Comparison of ENCODE assay signal across 26 mouse cellular contexts in genomic region chr2:33634481-33635090, GRCm38 (mm10). TPM values are rescaled to one million over a fixed set of nuclear protein-coding genes. Genes with fewer than 3 reads are reported as not detected.
DNase-seq lines count a peak whose midpoint lies in the region; ATAC-seq lines count a peak whose summit lies in the region.
"Had no signal": no experiment of that assay in that cellular context is flagged by ENCODE, and none has a peak within 500 bp of the region (broad histone marks: within the 10 kb centered on the region; RNA-seq: fewer than 3 reads in every experiment).

No protein-coding gene starts in this region.

- no peak for DNase-seq in gastrocnemius, postnatal 14 days
- no peak for DNase-seq in thymus, postnatal 4 days
- no peak for DNase-seq in lung, postnatal 25 days (ENCODE audit: low spot score)
- DNase-seq: adrenal gland, postnatal 14 days; cerebellum, adult 11 months; cerebellum, postnatal 36 days; heart, postnatal 10 days; kidney, adult 8-10 months; kidney, postnatal 14 days; liver, embryonic 13.5 days; lung, embryonic 14.5 days; lung, postnatal 4 days; spleen, adult 18-20 months; thymus, postnatal 36 days had no signal

- H3K27me3 ChIP-seq in midbrain, embryonic 12.5 days = peaks cover 100% of the 10 kb centered on the region
- H3K27me3 ChIP-seq in midbrain, embryonic 16.5 days (ENCODE audit: control insufficient read depth, insufficient read depth, low read depth, low read length) = peaks cover 65% of the 10 kb centered on the region
- peaks cover 52% of the 10 kb centered on the region for H3K27me3 ChIP-seq in hindbrain, embryonic 16.5 days (replicated peaks; ENCODE audit: control insufficient read depth, insufficient read depth, low read length)
- H3K27me3 ChIP-seq in limb, embryonic 15.5 days = peaks cover 89% of the 10 kb centered on the region

- H3K4me2 ChIP-seq in midbrain, embryonic 12.5 days (replicated peaks) = peak overlapping the region; percentile 7; the same call in 1 of the 2 replicates
- H3K4me2 ChIP-seq in midbrain, embryonic 16.5 days (ENCODE audit: low read length) = no peak overlapping the region
- peak overlapping the region; percentile 44 for H3K4me2 ChIP-seq in hindbrain, embryonic 16.5 days (ENCODE audit: low read length)
- 0 out of 2 replicates have a peak overlapping the region, but pooled peaks have one; percentile 39 for H3K4me2 ChIP-seq in limb, embryonic 15.5 days
- H3K4me2 ChIP-seq: forebrain, embryonic 13.5 days; heart, embryonic 11.5 days; liver, embryonic 13.5 days; lung, embryonic 14.5 days had no signal

- no peaks in the 10 kb centered on the region for H3K36me3 ChIP-seq in midbrain, embryonic 12.5 days
- no peaks in the 10 kb centered on the region for H3K36me3 ChIP-seq in midbrain, embryonic 16.5 days (ENCODE audit: control insufficient read depth, insufficient read depth, low read length)
- H3K36me3 ChIP-seq in hindbrain, embryonic 16.5 days (ENCODE audit: control insufficient read depth, insufficient read depth, low read length) = no peaks in the 10 kb centered on the region
- no peaks in the 10 kb centered on the region for H3K36me3 ChIP-seq in limb, embryonic 15.5 days
- H3K36me3 ChIP-seq: liver, embryonic 13.5 days had no signal

- H3K4me1 ChIP-seq in midbrain, embryonic 12.5 days = peaks cover 38% of the 10 kb centered on the region
- peaks cover 4% of the 10 kb centered on the region; the same call in 1 of the 2 replicates for H3K4me1 ChIP-seq in midbrain, embryonic 16.5 days (ENCODE audit: control insufficient read depth, insufficient read depth, low read length)
- H3K4me1 ChIP-seq in hindbrain, embryonic 16.5 days (ENCODE audit: control insufficient read depth, insufficient read depth, low read depth, low read length) = peaks cover 5% of the 10 kb centered on the region
- peaks cover 59% of the 10 kb centered on the region for H3K4me1 ChIP-seq in limb, embryonic 15.5 days

- 31% methylated on average over 4 of the region's 4 CpGs for WGBS in midbrain, embryonic 12.5 days
- 35% methylated on average over 4 of the region's 4 CpGs for WGBS in midbrain, embryonic 16.5 days
- 18% methylated on average over 4 of the region's 4 CpGs for WGBS in hindbrain, embryonic 16.5 days
- WGBS in limb, embryonic 15.5 days = 39% methylated on average over 4 of the region's 4 CpGs

- intact Hi-C loops in gastrocnemius, postnatal 14 days (cut with DNase I; ENCODE audit: low total_unique reads) = no loop called here

- no peak overlapping the region for H3K27ac ChIP-seq in midbrain, embryonic 12.5 days (replicated peaks)
- H3K27ac ChIP-seq in midbrain, embryonic 16.5 days (ENCODE audit: low read length) = no peak overlapping the region
- H3K27ac ChIP-seq in hindbrain, embryonic 16.5 days (ENCODE audit: low read depth, low read length) = no peak overlapping the region
- no peak overlapping the region for H3K27ac ChIP-seq in limb, embryonic 15.5 days
- H3K27ac ChIP-seq: forebrain, embryonic 13.5 days; layer of hippocampus, adult 2 months; liver, embryonic 13.5 days had no signal

- no peak for ATAC-seq in midbrain, embryonic 12.5 days (ENCODE audit: low FRiP score, low read depth)
- no peak for ATAC-seq in midbrain, embryonic 16.5 days
- no peak for ATAC-seq in hindbrain, embryonic 16.5 days
- ATAC-seq in limb, embryonic 15.5 days (ENCODE audit: insufficient number of reproducible peaks, low FRiP score, low TSS enrichment, low read depth) = no peak
- ATAC-seq: forebrain, embryonic 13.5 days had no signal

- no peak overlapping the region for H3K9ac ChIP-seq in midbrain, embryonic 12.5 days (replicated peaks)
- H3K9ac ChIP-seq in midbrain, embryonic 16.5 days (ENCODE audit: low read depth, low read length) = no peak overlapping the region
- peak overlapping the region; percentile 32; the same call in 1 of the 2 replicates for H3K9ac ChIP-seq in hindbrain, embryonic 16.5 days (ENCODE audit: low read depth, low read length)
- H3K9ac ChIP-seq in limb, embryonic 15.5 days = no peak overlapping the region; the same call in 1 of the 2 replicates
- H3K9ac ChIP-seq: forebrain, embryonic 13.5 days; liver, embryonic 13.5 days; lung, embryonic 14.5 days had no signal

- no peaks in the 10 kb centered on the region for H3K9me3 ChIP-seq in midbrain, embryonic 12.5 days
- H3K9me3 ChIP-seq in midbrain, embryonic 16.5 days (replicated peaks; ENCODE audit: control insufficient read depth, low read length, poor library complexity, severe bottlenecking) = no peaks in the 10 kb centered on the region
- no peaks in the 10 kb centered on the region for H3K9me3 ChIP-seq in hindbrain, embryonic 16.5 days (ENCODE audit: control insufficient read depth, low read length)
- no peaks in the 10 kb centered on the region for H3K9me3 ChIP-seq in limb, embryonic 15.5 days
- H3K9me3 ChIP-seq: forebrain, embryonic 13.5 days; liver, embryonic 13.5 days had no signal

- no peak overlapping the region for H3K4me3 ChIP-seq in midbrain, embryonic 12.5 days
- H3K4me3 ChIP-seq in midbrain, embryonic 16.5 days (ENCODE audit: low read depth, low read length) = no peak overlapping the region
- peak overlapping the region; percentile 0; the same call in 1 of the 2 replicates for H3K4me3 ChIP-seq in hindbrain, embryonic 16.5 days (ENCODE audit: low read length)
- H3K4me3 ChIP-seq in limb, embryonic 15.5 days = no peak overlapping the region
- H3K4me3 ChIP-seq: erythroblast, embryonic 14.5 days; forebrain, embryonic 13.5 days; layer of hippocampus, adult 2 months; liver, embryonic 13.5 days had no signal

RNA-seq across cellular contexts. Expression of gene Lmx1b, which starts 5.7 kb away (rescaled TPM):
- polyA plus RNA-seq in midbrain, embryonic 12.5 days (2016; fragmentation: Nextera tagmentation; extraction: Ambion mirVana) = 2.3 and 2.8 TPM in 2 replicates
- polyA plus RNA-seq in midbrain, embryonic 16.5 days (2015; fragmentation: Nextera tagmentation; extraction: Ambion mirVana) = 0.95 and 0.98 TPM in 2 replicates
- polyA plus RNA-seq in hindbrain, embryonic 16.5 days (2015; fragmentation: Nextera tagmentation; extraction: Ambion mirVana) = 3.3 and 3.5 TPM in 2 replicates
- 2.9 and 4.1 TPM in 2 replicates for polyA plus RNA-seq in limb, embryonic 15.5 days (2015; fragmentation: Nextera tagmentation; extraction: Ambion mirVana)
- total RNA-seq in gastrocnemius, postnatal 14 days (2021) = under 1 TPM; 0.39 to 0.51 TPM
- total RNA-seq: adrenal gland, postnatal 14 days; CH12.LX; heart, postnatal 10 days; MEL had no signal
- polyA plus RNA-seq: erythroblast, embryonic 14.5 days; gonadal fat pad, adult 2 months; liver, embryonic 13.5 days; stomach, embryonic 14.5 days had no signal
